Mouse (Mus musculus) neural tube, embryonic 13.5 days (tissue): Measurements from ENCODE around the gene Dpp10. TPM values are rescaled to one million over a fixed set of nuclear protein-coding genes. Genes with fewer than 3 reads are reported as not detected.

ENCODE experiments used
- ATAC-seq: fragments of 200-750 bp; cut with Nextera tagmentation; 2 replicates; pipeline ENCODE4 v1.8.0; 2017; ENCODE audit warnings: low read depth, mild to moderate bottlenecking, moderate TSS enrichment, moderate library complexity
- H3K27ac ChIP-seq: fragments of 300-500 bp; sonication (generic); replicated peaks from 2 replicates; pipeline ENCODE4 v1.5.1; 2015; ENCODE audit warnings: moderate library complexity, mild to moderate bottlenecking, inconsistent platforms
- H3K27me3 ChIP-seq: fragments of 300-500 bp; sonication (generic); 2 replicates; pipeline ENCODE4 v1.6.1; 2015; ENCODE audit warnings: mild to moderate bottlenecking, inconsistent platforms
- H3K36me3 ChIP-seq: fragments of 300-500 bp; sonication (generic); 2 replicates; pipeline ENCODE4 v1.6.1; 2015; ENCODE audit warnings: mild to moderate bottlenecking, inconsistent platforms
- H3K4me1 ChIP-seq: fragments of 300-500 bp; sonication (generic); replicated peaks from 2 replicates; pipeline ENCODE4 v1.6.1; 2015; ENCODE audit warnings: inconsistent platforms
- H3K4me2 ChIP-seq: fragments of 300-500 bp; sonication (generic); 2 replicates; pipeline ENCODE4 v1.6.1; 2015; ENCODE audit warnings: inconsistent platforms, mild to moderate bottlenecking, moderate library complexity
- H3K4me3 ChIP-seq: fragments of 300-500 bp; sonication (generic); 2 replicates; pipeline ENCODE4 v1.5.1; 2015; ENCODE audit warnings: mild to moderate bottlenecking, inconsistent platforms
- H3K9ac ChIP-seq: fragments of 300-500 bp; sonication (generic); 2 replicates; pipeline ENCODE4 v1.6.1; 2015; ENCODE audit warnings: moderate library complexity, mild to moderate bottlenecking, inconsistent platforms
- H3K9me3 ChIP-seq: fragments of 300-500 bp; sonication (generic); 2 replicates; pipeline ENCODE4 v1.6.1; 2016; ENCODE audit warnings: inconsistent platforms
- WGBS: fragments of 180-500 bp; shearing (Covaris S2); methylation state at CpG from one replicate; pipeline ENCODE4 v1.1.7; 2015; 5-methylcytosine and 5-hydroxymethylcytosine counted together
- polyA plus RNA-seq: library from polyadenylated mRNA; unstranded; fragments of >200 nt; fragmentation: Nextera tagmentation; extraction: Ambion mirVana; gene quantifications from 2 replicates; pipeline ENCODE4 v1.2.1, GENCODE M21; 2015

Gene Dpp10
- polyA plus RNA-seq, 1 experiment from 2014 or later, result 11.1 TPM

DNA sequence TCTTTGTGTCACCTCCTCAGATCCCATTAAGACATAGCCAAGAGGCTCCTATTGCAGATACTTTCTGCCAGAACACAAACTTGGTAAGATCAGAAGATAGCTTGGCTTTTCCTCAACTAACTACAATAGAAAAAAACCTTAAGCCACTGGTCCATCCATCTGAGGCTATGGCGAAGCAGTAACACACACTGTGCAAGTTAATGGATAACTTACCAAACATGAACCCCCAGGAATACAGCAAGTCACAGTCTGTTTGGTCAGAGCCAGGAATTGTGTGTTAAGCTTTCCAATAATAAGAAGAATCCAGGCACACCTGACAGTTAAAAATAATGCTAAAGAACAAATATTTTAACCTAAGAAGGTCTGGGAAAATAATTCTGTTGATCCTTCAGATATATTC, 502.9 kb downstream of the Dpp10 start:
- Histone ChIP-seq H3K9ac (no peak overlapping the region), H3K9me3 (no peaks in the 10 kb centered on the region), H3K27ac (no peak overlapping the region), H3K36me3 (no peaks in the 10 kb centered on the region), H3K4me2 (no peak overlapping the region), H3K27me3 (no peaks in the 10 kb centered on the region), H3K4me1 (no peaks in the 10 kb centered on the region), H3K4me3 (no peak overlapping the region)
- no peak for ATAC-seq
- WGBS, result 73% methylated on average over 1 of the region's 1 CpGs

DNA sequence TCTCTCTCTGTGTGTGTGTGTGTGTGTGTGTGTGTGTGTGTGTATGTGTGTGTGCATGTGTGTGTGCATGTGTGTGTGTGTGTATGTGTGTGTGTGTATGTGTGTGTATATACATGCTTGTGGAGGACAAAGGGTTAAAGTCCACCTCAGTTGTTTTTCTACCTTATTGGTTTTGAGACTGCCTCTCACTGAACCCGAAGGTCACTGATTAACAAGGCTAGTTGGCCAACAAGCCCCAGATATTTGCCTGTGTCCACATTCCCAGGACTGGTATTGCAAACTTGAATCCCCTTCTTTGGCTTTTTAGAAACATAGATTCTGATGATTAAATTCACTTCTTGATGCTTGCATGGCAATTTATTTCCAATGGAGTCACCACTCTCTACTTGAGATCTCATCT, 577.6 kb downstream of the Dpp10 start:
- Histone ChIP-seq H3K4me2 (no peak overlapping the region), H3K36me3 (no peaks in the 10 kb centered on the region), H3K9ac (no peak overlapping the region), H3K4me3 (no peak overlapping the region), H3K27ac (no peak overlapping the region), H3K4me1 (no peaks in the 10 kb centered on the region), H3K27me3 (no peaks in the 10 kb centered on the region), H3K9me3 (no peaks in the 10 kb centered on the region)
- no peak for ATAC-seq
- WGBS, result 53% methylated on average over 1 of the region's 1 CpGs

DNA sequence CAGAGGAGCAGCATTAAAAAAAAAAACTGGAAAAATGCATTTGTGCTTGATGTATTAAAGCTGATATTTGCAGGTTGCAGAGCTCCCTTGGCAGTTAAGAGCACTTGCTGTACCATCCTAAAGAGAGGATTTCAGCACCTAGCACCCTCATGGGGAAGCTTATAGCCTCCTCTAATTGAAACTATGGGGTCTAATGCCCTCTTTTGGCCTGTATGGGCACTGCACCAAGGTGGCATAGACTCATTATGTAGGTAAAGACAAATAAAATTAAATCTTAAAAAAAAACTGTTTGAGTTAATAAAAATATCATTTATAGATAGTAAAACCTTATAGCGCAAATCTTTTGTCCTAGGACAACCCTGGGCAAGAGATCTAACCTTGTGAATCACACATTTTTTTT, 631.2 kb downstream of the Dpp10 start:
- WGBS, result 56% methylated on average over 1 of the region's 1 CpGs
- no peaks in the 10 kb centered on the region for H3K9me3 ChIP-seq
- H3K9ac ChIP-seq, result no peak overlapping the region
- H3K27ac ChIP-seq, result no peak overlapping the region
- H3K36me3 ChIP-seq, result no peaks in the 10 kb centered on the region
- no peaks in the 10 kb centered on the region for H3K27me3 ChIP-seq
- H3K4me2 ChIP-seq, result no peak overlapping the region
- ATAC-seq, result no peak
- H3K4me3 ChIP-seq, result no peak overlapping the region
- no peaks in the 10 kb centered on the region for H3K4me1 ChIP-seq

DNA sequence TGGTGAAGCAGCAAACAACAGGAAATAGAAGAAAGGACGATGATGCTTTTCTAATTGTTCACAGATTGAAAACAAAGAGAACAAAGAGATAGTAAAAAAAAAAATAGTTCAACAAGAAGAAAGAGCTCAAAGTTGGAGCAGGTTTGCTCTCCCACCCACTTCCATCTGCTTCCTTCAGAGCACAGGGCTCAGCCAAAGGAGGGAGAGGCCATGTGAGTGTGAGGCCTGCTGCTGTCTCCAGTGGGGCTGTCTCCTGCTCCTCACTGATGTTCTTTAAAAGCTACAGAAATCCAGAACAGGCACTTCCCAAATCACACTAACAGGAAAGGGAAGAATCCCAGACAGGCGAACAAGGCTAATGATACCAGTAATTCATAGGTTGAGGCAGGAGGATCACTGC, 694.1 kb downstream of the Dpp10 start:
- Histone ChIP-seq H3K4me2 (no peak overlapping the region), H3K9me3 (no peaks in the 10 kb centered on the region), H3K27me3 (no peaks in the 10 kb centered on the region), H3K36me3 (no peaks in the 10 kb centered on the region), H3K9ac (no peak overlapping the region), H3K4me1 (no peaks in the 10 kb centered on the region), H3K4me3 (no peak overlapping the region), H3K27ac (no peak overlapping the region)
- no peak for ATAC-seq
- 73% methylated on average over 2 of the region's 2 CpGs for WGBS

DNA sequence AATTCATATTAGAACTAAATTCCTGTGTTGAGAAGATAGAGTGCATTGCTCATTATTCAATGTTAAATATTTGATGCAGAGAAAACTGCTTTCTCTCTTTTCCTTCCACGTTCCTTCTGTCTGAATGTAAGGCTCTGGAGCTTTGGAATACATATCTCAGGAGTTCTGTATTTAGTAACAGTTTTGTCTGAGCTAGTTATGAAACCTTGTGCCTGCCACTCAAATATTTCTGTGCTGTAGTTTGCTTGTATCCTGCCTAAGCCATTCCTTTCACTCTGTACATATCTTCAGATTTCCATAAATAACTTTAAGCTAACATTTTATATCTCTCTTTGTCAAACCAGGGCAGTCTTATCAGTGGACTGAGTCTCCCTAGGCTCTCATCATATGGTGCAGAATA, 707.5 kb downstream of the Dpp10 start:
- no peak overlapping the region for H3K27ac ChIP-seq
- no peak overlapping the region for H3K4me3 ChIP-seq
- 83% methylated on average over 1 of the region's 1 CpGs for WGBS
- no peaks in the 10 kb centered on the region for H3K4me1 ChIP-seq
- ATAC-seq, result no peak
- H3K36me3 ChIP-seq, result no peaks in the 10 kb centered on the region
- no peak overlapping the region for H3K9ac ChIP-seq
- H3K9me3 ChIP-seq, result peaks cover 4% of the 10 kb centered on the region; the same call in 1 of the 2 replicates
- no peaks in the 10 kb centered on the region for H3K27me3 ChIP-seq
- H3K4me2 ChIP-seq, result no peak overlapping the region

DNA sequence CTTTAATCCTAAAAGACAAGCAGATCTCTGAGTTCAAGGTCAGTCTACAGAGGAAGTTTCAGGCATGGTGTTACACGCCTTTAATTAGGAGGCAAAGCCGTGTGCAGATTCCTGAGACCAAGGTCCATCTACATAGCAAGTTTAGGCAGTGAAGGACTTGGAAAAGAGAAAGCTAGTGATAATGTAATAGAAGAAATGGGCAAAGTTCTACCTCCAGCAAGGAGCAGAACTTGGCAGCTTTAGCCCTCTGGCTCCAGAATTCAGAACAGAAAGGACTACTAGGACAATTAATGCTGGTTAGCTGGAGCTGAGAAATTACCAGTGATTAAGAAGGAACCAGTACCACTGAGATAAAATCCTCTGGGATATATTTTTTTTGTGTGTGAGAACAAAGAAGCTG, 728.5 kb downstream of the Dpp10 start:
- H3K9me3 ChIP-seq, result no peaks in the 10 kb centered on the region
- no peak for ATAC-seq
- no peaks in the 10 kb centered on the region for H3K27me3 ChIP-seq
- no peak overlapping the region for H3K9ac ChIP-seq
- 92% methylated on average over 2 of the region's 2 CpGs for whole genome bisulfite sequencing
- H3K36me3 ChIP-seq, result no peaks in the 10 kb centered on the region
- H3K27ac ChIP-seq, result no peak overlapping the region
- no peak overlapping the region for H3K4me2 ChIP-seq
- no peaks in the 10 kb centered on the region for H3K4me1 ChIP-seq
- no peak overlapping the region for H3K4me3 ChIP-seq
